Mouse (Mus musculus) adrenal gland, adult 2 months (tissue): Measurements from ENCODE around the gene Id1. TPM values are rescaled to one million over a fixed set of nuclear protein-coding genes. Genes with fewer than 3 reads are reported as not detected.

Source experiments
- DNase-seq: peaks from one replicate; pipeline ENCODE4 v3.0.0; 2021
- long read RNA-seq: library from polyadenylated mRNA; stranded (forward); transcript quantifications from one replicate; pipeline ENCODE4 v2.0.0, GENCODE M21; 2021
- polyA plus RNA-seq: library from polyadenylated mRNA; depleted of rRNA; stranded (reverse); fragments of >200 nt; gene quantifications from 2 replicates; pipeline ENCODE4 v1.2.3, GENCODE M21; 2012; rRNA removed
- total RNA-seq, 2 experiments: library from RNA; stranded (reverse); gene quantifications; 2 replicates each; pipeline ENCODE4 v1.2.3; 2021

Id1 gene
- total RNA-seq = 10 to 100 TPM; 41.5 to 67.3 TPM
- 186 and 275 TPM in 2 replicates for polyA plus RNA-seq
- long read RNA-seq, transcript Id1-201 (2 exons, 934 nt) = major isoform, 16 of 18 reads
- long read RNA-seq, partial matches to known transcripts = 0 of 18 reads
- long read RNA-seq, other reads (novel, unspliced or antisense) = 1 of 18 reads

GRCm38 (mm10) chr2:152736090-152736601 lies at the start of gene Id1:
Id1 (plus strand) TSS chr2:152736251.
- peak; percentile 93 for DNase-seq

- no peak for DNase-seq
These were observed 49.7 kb upstream of the Id1 start for GRCm38 (mm10) chr2:152686399-152686798.

DNA sequence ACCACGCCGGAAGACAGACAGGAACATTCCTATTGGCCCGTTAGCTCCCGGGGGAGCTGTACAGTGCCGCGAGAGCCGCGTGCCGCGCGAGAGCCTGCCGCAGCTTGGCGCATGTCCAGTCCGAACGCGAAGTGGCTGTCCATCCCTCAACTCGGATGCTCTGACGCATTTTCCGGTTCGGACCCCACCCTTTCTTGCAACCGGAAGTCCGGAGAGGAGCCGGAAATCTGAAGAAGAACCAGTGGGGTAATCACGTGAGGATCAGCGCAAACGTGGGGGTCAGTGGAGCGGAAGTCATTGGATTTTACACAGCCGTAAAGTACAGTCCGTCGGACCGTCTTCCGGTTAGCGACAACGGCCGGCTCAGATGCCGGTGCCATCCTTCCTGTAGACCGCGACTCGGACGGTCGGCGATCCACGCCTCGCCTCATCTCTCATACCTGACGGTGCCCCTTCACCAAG lies 49.2 kb upstream of the Id1 start, which contains the start of gene Mcts2:
Mcts2 (plus strand) TSS at position 230 of the 462 bp plus-strand sequence.
- DNase-seq = peak; percentile 95

DNA sequence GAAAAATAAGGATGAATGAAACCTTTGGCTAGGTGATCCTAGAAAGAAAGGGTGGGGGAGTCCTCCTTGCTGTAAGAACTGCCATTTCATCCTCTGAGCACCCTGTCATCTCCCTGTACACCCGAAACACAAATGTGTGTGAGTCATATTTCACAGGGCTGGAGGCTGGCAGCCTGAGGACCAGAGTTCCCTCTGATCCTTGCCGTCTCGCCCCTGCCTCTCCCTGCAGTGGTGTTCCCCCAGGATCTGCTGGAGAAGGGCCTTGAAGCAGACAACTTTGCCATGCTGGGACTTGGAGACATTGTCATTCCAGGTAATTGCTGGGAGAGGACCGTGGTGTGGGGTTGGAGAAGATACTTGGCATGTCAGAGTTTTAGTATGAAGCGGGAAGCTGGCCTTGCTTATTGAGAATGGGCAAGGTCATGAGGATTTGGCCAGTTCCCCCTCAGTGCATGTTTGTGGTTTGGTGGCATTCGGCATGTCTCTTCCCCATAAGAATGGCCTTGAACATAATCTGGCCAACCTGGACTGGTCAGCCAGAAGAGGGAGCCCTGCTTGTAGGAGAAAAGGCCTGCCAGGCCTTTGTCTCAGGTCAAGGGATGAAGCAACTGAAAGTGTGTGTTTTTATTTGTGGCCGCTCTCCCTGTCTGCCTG lies 44.4 kb upstream of the Id1 start:
- peak; percentile 83 for DNase-seq

GRCm38 (mm10) chr2:152693233-152693632 lies 42.8 kb upstream of the Id1 start:
- DNase-seq = peak; percentile 78

- DNase-seq = peak; percentile 57
These were observed 42.3 kb upstream of the Id1 start for GRCm38 (mm10) chr2:152693735-152694134.

DNA sequence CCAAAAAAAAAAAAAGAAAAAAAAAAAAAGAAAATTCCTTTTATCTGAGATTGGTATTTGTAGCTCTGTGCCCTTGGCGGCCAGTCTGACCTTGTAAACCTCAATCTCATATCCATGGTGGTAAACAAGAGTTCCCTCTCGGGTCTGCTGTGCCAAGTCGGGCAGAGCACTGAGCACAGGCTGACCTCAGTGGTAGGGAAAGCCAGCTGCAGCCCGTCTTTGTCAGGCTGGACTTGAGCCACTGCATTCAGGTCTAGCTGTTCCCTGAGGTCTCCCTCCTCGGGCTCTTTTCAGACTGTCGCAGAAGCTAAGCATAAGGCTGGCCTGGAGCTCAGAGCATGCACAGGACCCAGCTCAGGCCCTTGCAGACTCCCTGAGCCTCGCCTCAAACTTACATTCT lies 41.3 kb upstream of the Id1 start:
- peak; percentile 87 for DNase-seq

DNA sequence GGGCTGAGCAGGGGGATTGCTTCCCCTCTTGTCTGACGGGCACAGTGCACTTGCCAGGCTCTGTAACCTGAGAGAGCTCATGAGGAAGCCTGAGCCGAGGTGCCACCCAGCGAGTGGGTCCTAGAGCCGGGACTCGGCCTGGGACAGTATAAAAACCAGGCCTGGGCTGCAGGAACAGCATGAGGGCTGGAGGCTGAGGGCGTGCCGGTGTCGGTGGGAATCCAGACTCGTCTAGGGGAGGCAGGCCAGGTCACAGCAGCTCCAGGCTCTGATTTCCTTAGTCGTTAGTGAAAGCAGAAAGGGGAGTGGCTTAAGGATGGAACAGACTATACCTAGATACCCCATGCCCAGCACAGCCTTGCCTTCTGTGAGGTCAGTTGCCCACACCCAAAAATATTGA lies 40.0 kb upstream of the Id1 start:
- DNase-seq = no peak

DNA sequence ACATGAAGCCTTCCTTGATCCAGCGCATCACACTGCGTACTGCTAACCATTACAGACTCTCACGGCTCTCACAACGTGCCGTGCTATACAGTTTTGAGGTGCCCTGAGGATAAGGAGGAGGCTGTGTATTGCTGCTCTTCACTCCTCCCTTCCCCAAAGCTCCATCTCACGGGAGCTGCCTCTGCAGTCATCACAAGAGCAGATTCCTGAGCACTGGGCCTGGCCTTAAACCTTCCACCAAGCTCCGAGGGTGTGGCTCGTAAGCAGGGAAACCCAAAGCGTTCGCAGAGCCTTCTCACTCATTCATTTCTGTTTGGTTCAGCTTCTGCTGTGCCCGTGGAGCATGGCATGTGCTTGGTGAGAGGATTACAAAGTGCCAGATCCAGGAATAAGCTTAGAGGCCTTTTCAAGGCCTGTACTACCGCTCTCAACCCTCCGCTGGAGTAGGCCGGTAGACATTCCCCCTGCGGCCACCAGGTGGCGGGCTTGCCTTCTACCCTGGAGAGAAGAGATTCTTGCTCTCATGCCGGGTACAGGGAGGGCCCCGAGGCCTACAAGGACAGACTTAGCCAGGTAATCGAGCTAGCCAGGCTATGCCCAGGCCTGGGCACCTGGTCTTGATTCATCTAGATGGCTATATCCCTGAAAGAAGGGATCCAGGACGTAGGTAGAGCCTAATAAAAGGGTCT lies 39.4 kb upstream of the Id1 start:
- DNase-seq = peak; percentile 93

GRCm38 (mm10) chr2:152700138-152700537 lies 35.9 kb upstream of the Id1 start:
- no peak for DNase-seq

GRCm38 (mm10) chr2:152700725-152701124 lies 35.3 kb upstream of the Id1 start:
- DNase-seq = no peak

GRCm38 (mm10) chr2:152703596-152704255 lies 32.3 kb upstream of the Id1 start:
- DNase-seq = no peak

GRCm38 (mm10) chr2:152704256-152704605 lies 31.8 kb upstream of the Id1 start:
- no peak for DNase-seq

- DNase-seq = no peak
These were observed 31.2 kb upstream of the Id1 start for GRCm38 (mm10) chr2:152704811-152705370.

GRCm38 (mm10) chr2:152705993-152706571 lies 30.0 kb upstream of the Id1 start:
- DNase-seq = peak; percentile 75

DNA sequence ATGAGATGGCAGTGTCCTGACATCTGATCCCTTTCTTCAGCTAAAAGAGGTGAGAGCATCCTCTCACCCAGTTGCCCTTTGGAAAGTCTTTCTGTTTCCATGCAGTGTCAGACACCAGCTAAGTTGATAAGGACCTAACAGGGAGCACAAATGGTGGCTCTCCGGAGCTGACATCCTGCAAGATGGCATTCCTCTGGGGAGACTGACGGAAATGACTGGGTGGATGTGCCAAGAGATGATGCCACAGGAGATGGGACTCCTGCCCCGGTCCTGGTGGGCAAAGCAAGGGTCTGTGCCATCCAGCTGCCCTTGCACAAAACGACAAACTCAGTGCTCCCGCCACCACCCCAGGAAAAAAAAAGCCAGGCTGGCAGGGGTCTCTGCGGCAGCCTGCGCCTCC lies 28.9 kb upstream of the Id1 start:
- DNase-seq = no peak

GRCm38 (mm10) chr2:152707627-152708026 lies 28.4 kb upstream of the Id1 start:
- peak; percentile 96 for DNase-seq

DNA sequence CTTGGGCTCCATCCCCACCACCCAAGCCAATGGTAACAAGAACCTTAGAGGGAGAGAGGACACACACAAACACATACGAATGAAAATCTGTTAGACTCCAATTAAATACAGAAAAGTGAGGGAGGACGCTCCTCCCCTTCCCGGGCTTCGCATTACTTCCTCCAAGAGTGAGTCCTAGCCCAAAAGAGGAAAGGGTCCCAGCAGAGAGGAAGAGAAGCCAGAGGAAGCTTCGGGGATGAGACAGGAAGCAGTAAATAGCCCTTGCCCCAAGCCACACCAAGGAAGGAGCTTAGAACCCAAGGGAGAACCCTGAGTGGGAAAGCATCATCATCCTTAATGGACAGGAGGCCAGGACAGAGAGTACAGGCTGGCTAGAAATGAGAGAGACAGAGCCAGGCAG lies 27.0 kb upstream of the Id1 start:
- no peak for DNase-seq

DNA sequence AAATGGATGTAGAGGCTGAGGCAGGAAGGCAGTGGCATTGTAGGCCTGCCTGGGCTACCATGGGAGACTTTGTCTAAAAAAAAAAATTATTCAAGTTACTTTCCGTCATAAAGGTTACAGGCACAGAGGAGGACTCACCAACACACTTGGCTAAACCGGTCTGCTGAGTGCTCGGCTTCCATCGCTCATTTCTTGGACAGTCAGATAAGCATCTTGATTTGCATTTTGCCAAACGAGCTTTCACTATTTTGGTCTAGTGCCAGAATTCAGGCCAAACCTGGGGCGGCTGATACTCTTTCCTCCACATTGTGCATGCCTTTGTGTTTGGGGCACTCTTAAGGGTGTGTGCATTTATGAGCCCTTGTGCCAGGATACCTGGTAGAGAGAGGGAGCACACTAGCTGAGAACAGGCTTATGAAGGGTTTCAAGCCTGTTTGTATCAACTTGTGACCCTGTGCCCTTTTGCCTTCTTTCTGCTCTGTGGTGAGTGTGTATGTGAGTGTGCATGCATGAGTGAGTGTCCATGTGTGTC lies 19.7 kb upstream of the Id1 start:
- no peak for DNase-seq

DNA sequence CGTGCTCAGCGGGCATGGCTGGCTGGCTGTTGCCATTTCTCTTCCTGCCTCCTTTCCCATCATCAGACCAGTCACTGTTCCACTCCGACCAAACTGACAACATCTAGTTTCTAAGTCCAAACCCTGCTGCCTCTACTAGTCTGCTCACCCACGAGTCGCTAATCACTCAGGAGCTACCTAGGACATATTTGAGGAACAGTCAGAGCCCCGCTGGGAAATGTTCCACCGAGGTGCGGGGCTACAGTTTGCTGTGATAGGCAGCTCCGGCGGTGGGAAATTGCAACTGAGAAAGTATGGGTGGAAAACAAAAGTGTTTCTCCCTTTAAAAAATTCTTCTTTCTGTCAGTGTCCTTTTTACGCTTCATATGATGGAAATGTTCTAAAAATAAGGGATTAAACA lies 18.4 kb upstream of the Id1 start:
- DNase-seq = no peak

GRCm38 (mm10) chr2:152718076-152718475 lies 18.0 kb upstream of the Id1 start:
- DNase-seq = no peak
